Mouse (Mus musculus): ENCODE results near the gene Atcay. TPM values are rescaled to one million over a fixed set of nuclear protein-coding genes. Genes with fewer than 3 reads are reported as not detected.

Gene Atcay
- total RNA-seq, 2 experiments from 2014 or later: 0.08 to 0.12 TPM

DNA sequence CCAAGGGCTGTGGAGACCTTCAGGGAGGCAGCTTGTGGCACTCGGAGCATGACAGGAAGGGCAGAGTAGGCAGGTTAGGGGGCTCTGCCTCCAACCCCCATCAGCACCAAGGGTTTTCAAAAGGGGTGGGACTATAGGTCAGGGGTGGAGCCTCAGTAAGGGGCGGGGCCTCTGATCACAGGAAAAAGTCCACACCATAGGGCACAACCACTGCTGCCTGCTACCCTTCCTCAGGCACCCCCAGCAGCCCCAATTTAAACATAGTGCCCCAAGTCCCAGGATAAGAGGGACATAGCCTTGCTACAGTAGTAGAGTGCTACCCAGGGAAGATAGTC is 68.3 kb downstream of the Atcay start:
- DNase-seq (ENCODE audit: low spot score in 2 of 2): no peak

DNA sequence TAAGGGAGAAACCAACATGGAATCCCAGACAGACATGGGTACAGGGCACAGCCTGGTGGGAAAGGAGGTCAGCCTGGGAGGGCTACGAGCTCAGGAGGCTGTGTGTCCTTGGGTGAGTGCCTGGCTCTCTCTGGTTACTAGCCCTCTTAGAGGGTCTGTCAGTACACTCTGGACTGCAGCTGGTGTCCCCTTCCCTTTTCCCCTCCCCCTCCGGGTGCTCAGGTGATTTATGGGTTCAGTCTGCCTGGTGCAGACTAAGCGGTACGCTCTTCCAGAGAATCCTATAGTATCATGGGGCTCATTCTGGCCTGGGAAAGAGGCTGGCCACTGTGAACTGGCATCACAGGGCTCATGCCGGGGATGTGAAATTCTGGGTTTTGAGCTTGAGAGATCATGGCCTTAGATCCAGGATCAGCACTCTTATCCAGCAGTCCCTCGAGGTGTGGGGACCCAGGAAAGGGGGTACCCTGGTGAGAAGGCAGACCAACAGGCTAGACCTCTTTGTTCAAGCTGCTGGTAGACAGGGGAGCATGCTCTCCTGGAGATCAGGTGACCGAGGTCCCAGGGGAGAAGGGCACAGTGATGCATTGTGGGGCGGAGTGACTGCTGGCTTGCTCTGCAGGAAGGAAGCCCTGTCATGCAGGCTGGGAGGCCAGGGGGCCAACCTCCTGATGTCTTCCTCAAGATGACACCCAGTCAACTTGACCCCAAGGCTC is 68.9 kb downstream of the Atcay start:
- DNase-seq (ENCODE audit: low spot score in 2 of 2): no peak

DNA sequence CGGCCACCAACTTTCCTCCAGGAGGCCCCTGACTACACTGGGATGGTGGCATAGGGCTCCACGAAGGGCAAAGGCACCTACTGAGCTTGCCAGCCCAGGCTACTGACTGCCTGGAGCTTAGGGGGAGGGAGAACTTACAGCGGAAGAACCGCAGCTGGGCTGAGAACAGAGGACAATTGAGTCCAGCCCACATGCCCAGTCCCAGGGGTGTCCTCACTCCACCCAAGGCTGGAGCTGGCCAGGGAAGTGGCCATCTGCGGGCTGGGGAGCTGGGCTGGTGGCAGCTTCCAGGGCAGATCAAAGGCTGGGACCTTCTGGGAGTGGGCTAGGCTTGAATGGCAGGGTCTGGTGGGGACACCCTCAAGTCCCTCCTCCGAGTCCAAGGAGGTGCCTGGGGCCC is 75.9 kb downstream of the Atcay start:
- no peak for DNase-seq (ENCODE audit: low spot score in 2 of 2)

Small RNA genes within 50 kb of the gene (microRNA-seq; reads per million reads assigned to microRNA genes)
- gene Mir3057: 1.1 reads per million

Other genes starting within 250 kb of the Atcay start
- 1 to 10 TPM; 1.9 to 2.0 TPM for gene Gng7, start 215.9 kb downstream of the Atcay start, total RNA-seq (2021)
- under 1 TPM in 1 of 2 experiments, not detected in 1; 0.10 TPM for gene Diras1, start 205.2 kb downstream of the Atcay start, total RNA-seq (2021)
- 10 to 100 TPM; 11.2 to 11.9 TPM for gene Slc39a3, start 193.4 kb downstream of the Atcay start, total RNA-seq (2021)
- 100 to 1,000 TPM in 1 of 2 experiments, 10 to 100 TPM in 1; 98.0 to 100 TPM for gene Sgta, start 170.7 kb downstream of the Atcay start, total RNA-seq (2021)
- gene Thop1, start 160.8 kb downstream of the Atcay start, total RNA-seq (2021): 10 to 100 TPM; 40.6 to 44.0 TPM
- gene Creb3l3, start 132.0 kb downstream of the Atcay start, total RNA-seq (2021): 1 to 10 TPM; 1.2 to 1.5 TPM
- gene Map2k2, start 124.9 kb downstream of the Atcay start, total RNA-seq (2021): 100 to 1,000 TPM; 148 to 152 TPM
- 10 to 100 TPM; 37.7 to 42.0 TPM for gene Zbtb7a, start 95.6 kb downstream of the Atcay start, total RNA-seq (2021)
- 10 to 100 TPM; 22.1 to 22.5 TPM for gene Pias4, start 62.9 kb downstream of the Atcay start, total RNA-seq (2021)
- 1,000 to 10,000 TPM; 1,324 to 1,404 TPM for gene Eef2, start 54.2 kb downstream of the Atcay start, total RNA-seq (2021)
- gene Dapk3, start 47.8 kb downstream of the Atcay start, total RNA-seq (2021): 10 to 100 TPM; 40.2 to 41.4 TPM
- not detected for gene 4930442H23Rik, start 47.0 kb downstream of the Atcay start, total RNA-seq (2021)
- gene Nmrk2, start 28.8 kb downstream of the Atcay start, total RNA-seq (2021): 1 to 10 TPM; 1.2 to 1.5 TPM
- gene Zfr2, start 2.3 kb upstream of the Atcay start, total RNA-seq (2021): 1 to 10 TPM; 4.3 to 5.6 TPM
- under 1 TPM; 0.34 to 0.78 TPM for gene Matk, start 22.1 kb upstream of the Atcay start, total RNA-seq (2021)
- 10 to 100 TPM; 90.0 to 97.6 TPM for gene Mrpl54, start 36.1 kb upstream of the Atcay start, total RNA-seq (2021)
- gene Apba3, start 36.1 kb upstream of the Atcay start, total RNA-seq (2021): 10 to 100 TPM; 49.2 to 50.2 TPM
- gene Tjp3, start 60.7 kb upstream of the Atcay start, total RNA-seq (2021): under 1 TPM; 0.25 to 0.44 TPM
- 10 to 100 TPM; 35.8 TPM for gene Pip5k1c, start 62.1 kb upstream of the Atcay start, total RNA-seq (2021)
- gene Cactin, start 90.3 kb upstream of the Atcay start, total RNA-seq (2021): 10 to 100 TPM; 17.8 to 18.3 TPM
- 1 to 10 TPM; 4.8 to 5.8 TPM for gene Tbxa2r, start 97.9 kb upstream of the Atcay start, total RNA-seq (2021)
- under 1 TPM; 0.66 to 0.86 TPM for gene Gipc3, start 112.4 kb upstream of the Atcay start, total RNA-seq (2021)
- 10 to 100 TPM; 46.2 to 58.6 TPM for gene Hmg20b, start 119.6 kb upstream of the Atcay start, total RNA-seq (2021)
- 1 to 10 TPM; 8.6 to 9.9 TPM for gene Mfsd12, start 126.7 kb upstream of the Atcay start, total RNA-seq (2021)
- gene 4930404N11Rik, start 135.0 kb upstream of the Atcay start, total RNA-seq (2021): 1 to 10 TPM; 1.7 to 1.8 TPM
- 10 to 100 TPM; 32.2 to 33.5 TPM for gene Fzr1, start 147.7 kb upstream of the Atcay start, total RNA-seq (2021)
- 10 to 100 TPM; 48.1 to 48.5 TPM for gene Dohh, start 153.6 kb upstream of the Atcay start, total RNA-seq (2021)
- 1 to 10 TPM in 1 of 2 experiments, under 1 TPM in 1; 0.70 to 1.5 TPM for gene Gm48551, start 153.6 kb upstream of the Atcay start, total RNA-seq (2021)
- 1 to 10 TPM; 1.3 to 2.0 TPM for gene Gm48552, start 158.2 kb upstream of the Atcay start, total RNA-seq (2021)
- under 1 TPM; 0.91 to 0.98 TPM for gene Smim24, start 162.2 kb upstream of the Atcay start, total RNA-seq (2021)
- gene Nfic, start 224.8 kb upstream of the Atcay start, total RNA-seq (2021): 100 to 1,000 TPM; 274 to 335 TPM

All from gastrocnemius, postnatal 4 days (tissue).